11 mouse cellular contexts compared by ENCODE assay signal in the genomic region with DNA sequence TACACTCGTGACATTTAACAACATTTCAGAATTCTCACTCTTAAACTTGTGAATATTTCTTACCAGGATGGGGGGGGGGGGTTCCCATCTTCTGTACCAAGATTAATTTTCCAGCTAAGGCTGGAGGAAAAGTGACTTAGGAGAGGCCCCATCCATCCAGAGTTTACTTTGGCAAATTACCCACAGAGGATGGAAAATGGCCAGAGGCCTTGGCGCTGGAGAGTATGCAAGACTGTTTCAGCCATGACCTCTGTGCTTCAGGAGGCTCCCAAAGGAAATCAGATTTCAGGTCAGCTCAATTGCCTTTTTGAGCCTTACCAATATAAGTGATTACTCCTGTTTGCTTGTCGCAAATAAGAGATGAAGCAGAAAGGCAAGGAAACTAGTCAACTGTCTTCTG.
DNase-seq lines count a peak whose midpoint lies in the region; ATAC-seq and TF ChIP-seq lines count a peak whose summit lies in the region.
"Had no signal": no experiment of that assay in that cellular context is flagged by ENCODE, and none has a peak within 500 bp of the region (broad histone marks: within the 10 kb centered on the region; RNA-seq: fewer than 3 reads in every experiment).

No protein-coding gene starts in this region.

- DNase-seq in adipocyte (ENCODE audit: low spot score), result peak; percentile 79
- DNase-seq in adrenal gland, postnatal 10 days, result peak; percentile 89
- DNase-seq in heart, adult 9 months (ENCODE audit: low spot score in 2 of 2), result peak; percentile 73 to 87
- peak; percentile 65 for DNase-seq in lung, postnatal 10 days
- no peak for DNase-seq in retina, postnatal 1 day
- no peak for DNase-seq in cerebellum, adult 2 months
- DNase-seq: liver, embryonic 13.5 days; midbrain, embryonic 14.5 days; thymus, postnatal 36 days had no signal

- H3K27ac ChIP-seq in cerebellum, adult 2 months (ENCODE audit: insufficient read depth, low read length), result no peak overlapping the region
- H3K27ac ChIP-seq: embryonic facial prominence, embryonic 13.5 days; liver, embryonic 13.5 days had no signal

- no peaks in the 10 kb centered on the region for H3K27me3 ChIP-seq in cerebellum, adult 2 months (ENCODE audit: control insufficient read depth, insufficient read depth, low read length)
- H3K27me3 ChIP-seq: embryonic facial prominence, embryonic 13.5 days; liver, embryonic 13.5 days had no signal

- 50% methylated on average over 3 of the region's 3 CpGs for WGBS in cerebellum, adult 2 months

- H3K4me1 ChIP-seq in cerebellum, adult 2 months (ENCODE audit: control insufficient read depth, insufficient read depth, low read length), result no peaks in the 10 kb centered on the region
- H3K4me1 ChIP-seq: embryonic facial prominence, embryonic 13.5 days; liver, embryonic 13.5 days had no signal

- TF ChIP-seq CTCF in cerebellum, adult 2 months (IDR thresholded peaks at IDR 0.05; ENCODE audit: borderline replicate concordance, insufficient read depth, low read depth, low read length), result no peak

- no peak overlapping the region for H3K4me3 ChIP-seq in cerebellum, adult 2 months (replicated peaks; ENCODE audit: insufficient read depth, low read depth, low read length)
- H3K4me3 ChIP-seq: embryonic facial prominence, embryonic 13.5 days; liver, embryonic 13.5 days had no signal

- no peak for ATAC-seq in frontal cortex, adult (ENCODE audit: low TSS enrichment)

- no peak for TF ChIP-seq POLR2A in cerebellum, adult 2 months (IDR thresholded peaks at IDR 0.05; ENCODE audit: borderline replicate concordance, insufficient read depth, low read length)

Comparison
In these comparisons a context has a peak if more than half of its experiments do, and no peak if none do; other contexts are left out.
1. DNase-seq: peak in adipocyte (single experiment), adrenal gland, postnatal 10 days (single experiment), heart, adult 9 months (2 of 2) and lung, postnatal 10 days (single experiment); none in retina, postnatal 1 day (single experiment) and cerebellum, adult 2 months (0 of 2).